Mouse (Mus musculus) liver, embryonic 14.5 days (tissue): ENCODE data around the gene Syndig1l.

Source experiments
- CTCF ChIP-seq: IDR thresholded peaks from 2 replicates; pipeline ENCODE4 v1.5.1; 2016; ENCODE audit warnings: antibody characterized with exemption, low read depth, control low read depth
- EP300 ChIP-seq: IDR thresholded peaks from 2 replicates; pipeline ENCODE4 v1.6.1; 2016; ENCODE audit warnings: antibody characterized with exemption, low read depth

DNA sequence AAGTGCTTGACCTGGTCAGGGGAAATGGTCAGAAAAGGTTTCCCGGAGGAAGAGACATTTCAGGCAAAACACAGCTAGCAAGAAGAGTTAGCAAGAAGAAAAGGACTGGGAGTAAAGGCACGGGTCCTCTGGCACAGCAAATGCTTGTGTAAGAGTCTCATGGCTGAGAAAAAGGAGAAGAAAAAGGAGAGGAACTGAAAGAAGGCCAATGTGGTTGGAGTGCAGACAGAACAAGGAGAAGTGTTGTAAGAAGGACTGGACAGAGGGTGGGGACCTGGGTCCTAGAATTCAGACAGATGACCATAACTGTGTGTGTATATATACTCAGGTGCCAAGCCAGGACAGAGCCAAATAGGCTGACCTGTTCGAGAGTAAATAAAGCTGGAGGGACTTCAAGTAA lies 49.5 kb upstream of the Syndig1l start:
- TF ChIP-seq CTCF (no peak), EP300 (no peak)
